Mouse (Mus musculus) myocyte (in vitro differentiated cells): ENCODE results near the gene Ifnl3.

Source experiments
- MYOG ChIP-seq, 3 experiments: IDR thresholded peaks; one replicate each; pipeline ENCODE4 v1.6.1; 2011; ENCODE audit warnings: control low read depth in 2 of 3, low read depth in 2 of 3, mild to moderate bottlenecking in 2 of 3; ENCODE audit not compliant: insufficient read length in 2 of 3, control insufficient read depth in 1 of 3, insufficient read depth in 1 of 3
- USF1 ChIP-seq: IDR thresholded peaks from one replicate; pipeline ENCODE4 v1.6.1; 2011; ENCODE audit warnings: low read depth, mild to moderate bottlenecking, control low read depth, moderate library complexity

DNA sequence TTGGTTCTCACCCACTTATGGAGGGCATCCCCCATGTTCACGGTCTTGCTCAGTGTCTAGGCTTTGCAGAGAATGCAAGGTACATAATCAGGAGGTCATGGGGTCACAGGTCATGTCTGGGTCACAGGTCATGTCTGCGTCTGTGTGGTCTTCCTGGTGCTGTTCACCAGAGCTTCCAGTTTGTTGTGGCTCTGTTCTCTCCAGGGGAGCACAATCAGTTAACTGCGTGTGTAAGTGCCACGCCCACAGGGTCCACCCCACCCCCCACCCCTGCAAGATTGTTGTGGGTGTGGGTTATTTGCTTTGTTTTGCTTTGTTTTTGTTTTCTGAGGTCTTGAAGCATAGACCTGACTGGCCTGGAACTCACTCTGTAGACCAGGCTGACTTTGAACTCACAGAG is 38.4 kb upstream of the Ifnl3 start:
- TF ChIP-seq MYOG (IDR thresholded peaks at IDR 0.05; ENCODE audit: control insufficient read depth in 1 of 3, insufficient read depth in 1 of 3, insufficient read length in 2 of 3, low read depth in 2 of 3) (no peak), USF1 (no peak)
